Mouse (Mus musculus) thymus, postnatal 0 days (tissue): ENCODE measurements around the gene Sdhaf1. TPM values are rescaled to one million over a fixed set of nuclear protein-coding genes. Genes with fewer than 3 reads are reported as not detected.
A peak's percentile ranks its signal among the peaks of the same experiment; 100 is the strongest.

Experiments
- DNase-seq: peaks from one replicate; pipeline ENCODE4 v3.0.0-alpha.2; 2015; ENCODE audit warnings: low spot score
- polyA plus RNA-seq: library from polyadenylated mRNA; unstranded; fragments of >200 nt; fragmentation: Nextera tagmentation; extraction: Ambion mirVana; gene quantifications from 2 replicates; pipeline ENCODE4 v1.2.1, GENCODE M21; 2015

Gene Sdhaf1
- polyA plus RNA-seq, 1 experiment from 2014 or later: 22.7 TPM

DNA sequence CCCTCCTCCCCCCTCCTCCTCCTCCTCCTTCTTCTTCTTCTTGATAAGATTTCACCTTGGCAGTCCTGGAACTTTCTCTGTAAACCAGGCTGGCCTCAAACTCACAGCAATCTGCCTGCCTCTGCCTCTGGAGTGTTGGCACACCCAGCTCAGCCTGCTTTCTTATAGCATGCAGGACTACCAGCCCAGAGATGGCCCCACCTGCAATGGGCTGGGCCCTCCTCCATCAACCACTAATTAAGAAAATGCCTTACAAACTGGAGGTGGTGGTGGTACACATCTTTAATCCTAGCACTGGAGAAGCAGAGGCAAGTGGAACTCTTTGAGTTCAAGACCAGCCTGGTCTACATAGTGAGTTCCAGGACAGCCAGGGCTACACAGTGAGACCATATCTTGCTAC lies 2.7 kb upstream of the Sdhaf1 start:
- no peak for DNase-seq

DNA sequence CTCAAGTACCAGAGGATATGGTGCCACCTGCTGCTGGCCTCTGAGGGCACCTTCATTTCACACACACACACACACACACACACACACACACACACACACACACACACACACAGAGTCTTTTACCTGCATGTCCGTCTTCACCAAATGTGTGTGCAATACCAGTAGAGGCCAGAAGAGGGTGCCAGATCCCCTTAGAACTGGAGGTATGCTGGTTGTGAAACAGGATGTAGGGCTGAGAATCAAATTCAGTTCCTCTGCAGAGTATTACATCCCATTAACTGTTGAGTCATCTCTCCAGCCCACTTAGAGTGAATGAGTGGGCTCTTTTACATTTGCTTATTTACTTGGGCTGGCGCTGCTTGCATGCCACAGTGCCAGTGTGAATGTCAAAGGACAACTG lies 1.7 kb upstream of the Sdhaf1 start:
- DNase-seq: peak; percentile 80

DNA sequence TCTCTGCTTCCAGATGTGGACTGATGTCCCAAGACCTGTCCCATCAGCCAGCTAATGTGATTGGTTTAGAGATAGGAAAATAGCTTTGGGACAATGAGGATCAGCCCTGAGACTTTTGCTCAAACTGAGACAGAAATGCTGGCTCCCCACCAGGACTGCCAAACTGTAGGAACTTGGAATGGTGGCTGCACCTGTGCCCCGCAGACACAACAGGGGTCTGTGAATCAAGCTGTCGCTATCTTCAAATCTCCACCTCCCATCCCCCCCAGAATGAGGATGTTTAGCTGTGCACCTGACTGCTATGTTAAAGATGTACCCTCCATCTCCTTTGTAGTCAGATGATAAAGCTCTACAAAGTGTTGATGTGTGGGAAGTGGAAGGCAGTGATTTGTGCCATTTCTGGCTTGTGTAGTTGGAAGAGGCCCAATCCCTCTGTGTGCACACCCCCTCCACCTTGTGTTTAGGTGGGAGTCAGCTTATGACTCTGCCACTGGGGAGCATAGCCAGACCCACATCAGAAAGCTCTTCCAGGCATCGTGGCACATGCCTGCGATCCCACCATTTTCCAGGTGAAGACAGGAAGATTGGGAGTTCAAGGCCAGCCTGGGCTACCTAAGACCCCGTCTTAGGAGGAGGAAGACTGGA lies 727 bp upstream of the Sdhaf1 start:
- no peak for DNase-seq

DNA sequence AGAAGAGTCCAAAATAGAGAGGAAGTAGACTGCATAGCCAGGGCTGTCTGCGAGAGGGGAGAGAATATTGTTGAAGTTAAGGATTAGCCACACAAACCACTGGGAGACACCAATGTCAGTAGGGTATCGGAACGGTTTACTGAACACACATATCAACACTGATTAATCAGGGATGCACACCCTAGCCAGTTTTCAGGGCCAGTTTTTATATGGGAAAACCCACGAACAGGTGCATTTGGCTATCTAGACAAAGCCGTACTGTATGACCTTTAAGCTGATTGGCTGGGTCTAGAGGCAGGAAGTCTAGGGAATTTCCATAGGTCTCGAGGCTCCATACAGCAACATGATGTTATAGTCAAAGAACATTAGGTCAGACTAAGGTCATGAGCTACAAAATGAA lies 830 bp downstream of the Sdhaf1 start:
- peak; percentile 32 for DNase-seq

DNA sequence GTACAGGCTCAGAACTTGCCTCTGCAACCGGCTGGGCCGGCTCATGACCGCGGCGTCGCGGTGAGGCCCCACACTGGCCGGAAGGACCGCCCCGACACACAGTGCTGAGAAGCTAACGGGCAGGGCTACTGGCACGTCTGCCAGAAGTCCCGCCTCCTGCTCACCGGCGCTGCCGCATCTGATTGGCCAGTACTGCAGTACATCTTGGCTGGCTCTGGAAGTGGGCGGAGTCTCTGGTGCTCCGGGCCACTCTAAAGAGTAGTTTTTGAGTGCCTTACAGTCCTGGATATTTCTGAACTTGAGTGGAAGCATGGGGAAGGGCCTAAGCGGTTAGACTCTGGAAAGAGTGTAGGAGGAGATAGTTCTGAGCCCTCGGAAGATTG lies 1.4 kb downstream of the Sdhaf1 start:
- peak; percentile 95 for DNase-seq

DNA sequence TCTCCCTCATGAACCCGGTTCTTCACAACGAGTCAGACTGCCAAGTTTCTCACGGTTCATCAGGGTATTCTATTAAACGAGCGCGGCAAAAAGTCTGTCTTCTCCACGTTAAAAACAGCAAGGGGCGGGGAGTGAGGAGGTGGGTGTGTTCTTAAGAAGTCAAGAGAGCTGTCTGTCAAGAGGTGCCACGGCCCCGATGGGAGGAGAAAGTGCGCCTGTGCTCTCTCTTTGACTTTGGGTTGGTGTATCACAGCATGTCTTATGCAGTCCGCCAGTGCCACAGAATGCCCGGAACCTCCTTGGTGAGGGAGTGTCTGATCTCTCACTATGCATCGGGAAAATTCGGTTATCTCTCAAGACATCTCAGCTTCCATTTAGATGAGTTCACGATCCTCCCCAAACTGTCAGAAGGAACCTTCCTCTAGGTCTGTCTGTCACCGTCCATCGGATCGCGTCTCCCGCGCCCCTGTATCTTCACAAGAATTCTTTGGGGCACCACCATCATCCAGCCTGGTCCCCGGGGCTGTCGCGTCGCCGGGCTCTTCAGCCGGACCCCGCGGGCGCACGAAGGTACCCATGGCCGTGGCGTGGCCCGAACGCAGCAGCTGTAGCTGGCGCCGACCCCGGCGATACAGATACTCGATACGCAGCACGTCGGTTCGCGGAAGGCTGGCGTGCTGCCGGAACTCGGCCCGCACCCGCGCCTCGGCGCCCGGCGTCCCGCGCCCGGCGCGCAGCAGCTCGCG lies 2.0 kb downstream of the Sdhaf1 start, which contains the start of gene E130208F15Rik:
E130208F15Rik (plus strand) TSS at position 202 of the 746 bp plus-strand sequence.
- DNase-seq: peak; percentile 84

DNA sequence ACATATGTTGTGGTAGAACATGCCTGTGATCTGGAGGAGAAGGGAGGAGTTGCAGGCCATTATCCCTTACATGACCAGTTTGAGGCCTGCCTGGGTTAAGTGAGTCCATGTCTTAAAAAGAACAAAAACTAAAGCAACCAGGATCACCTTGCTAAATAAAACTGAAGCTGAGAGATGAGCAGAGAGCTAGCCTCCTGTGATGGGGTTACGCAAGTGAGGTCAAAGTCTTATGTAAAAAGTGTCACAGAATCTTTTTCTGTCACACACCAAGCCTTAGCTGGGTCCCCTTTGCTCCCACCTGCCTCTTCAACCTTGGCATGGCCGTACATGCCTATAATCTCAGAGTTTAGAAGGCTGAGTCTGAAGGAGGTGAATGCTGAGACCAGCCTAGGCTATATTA lies 2.7 kb downstream of the Sdhaf1 start:
- no peak for DNase-seq

DNA sequence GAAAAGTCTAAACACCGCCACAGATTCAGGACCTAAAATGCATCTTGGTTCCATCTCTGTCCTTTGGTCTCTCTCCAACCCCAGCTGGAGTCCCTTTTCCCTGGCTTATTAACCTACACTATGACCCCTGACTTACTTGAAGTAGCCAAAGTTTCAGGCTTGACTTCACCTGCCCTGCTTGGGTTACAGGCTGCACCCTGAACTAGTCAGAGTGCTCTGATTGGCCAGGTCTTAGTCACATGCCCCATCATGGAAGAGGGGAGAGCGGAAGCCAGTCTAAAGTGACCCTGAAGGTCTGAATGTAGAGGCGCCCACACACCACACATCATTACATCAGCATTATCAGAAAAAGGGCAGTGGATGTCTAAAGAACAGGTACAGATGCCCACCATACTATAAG lies 5.6 kb downstream of the Sdhaf1 start:
- no peak for DNase-seq

DNA sequence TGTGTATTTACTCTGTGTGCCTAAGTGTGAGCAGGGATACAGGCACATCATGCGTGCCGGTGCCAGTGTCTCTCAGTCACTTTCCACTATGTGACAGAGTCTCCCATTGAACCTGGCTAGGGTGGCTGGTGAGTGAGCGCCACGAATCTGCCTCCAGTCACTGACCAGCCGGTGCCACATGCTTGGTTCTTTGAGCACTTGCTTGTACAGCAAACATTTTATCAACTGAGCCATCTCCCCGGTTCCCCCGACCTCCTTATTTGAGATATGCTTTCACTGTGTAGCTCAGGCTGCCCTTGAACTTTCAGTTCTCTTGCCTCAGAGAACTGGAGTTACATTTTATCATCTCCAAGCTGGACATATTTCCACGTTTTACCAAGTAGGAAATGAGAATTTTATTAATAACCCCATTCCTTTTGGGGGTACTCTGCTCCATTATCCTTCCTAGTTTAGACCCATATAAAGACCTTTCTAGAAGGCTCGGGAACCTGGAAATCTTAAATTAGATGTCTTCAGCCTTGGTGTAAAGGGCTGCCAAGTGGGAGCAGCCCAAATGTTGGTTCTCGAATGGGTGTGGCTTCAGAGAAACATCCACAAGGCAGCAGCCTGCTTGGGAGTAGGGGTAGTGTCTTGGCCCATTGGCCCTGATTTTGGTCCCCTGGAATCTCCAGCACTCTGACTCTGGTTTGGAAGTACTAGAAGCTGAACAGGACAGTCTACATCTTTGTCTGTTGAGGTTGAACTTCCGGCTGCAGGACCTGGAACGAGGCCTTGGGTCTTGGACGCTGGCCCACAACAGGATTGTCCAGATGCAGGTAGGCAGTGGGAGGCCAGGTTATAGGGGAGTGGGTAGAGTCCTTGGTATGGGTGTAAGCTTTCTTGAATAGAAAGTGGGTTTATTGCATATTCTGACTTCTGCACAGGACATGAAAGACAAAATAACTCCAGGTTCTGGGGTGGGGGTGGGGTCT lies 7.9 kb downstream of the Sdhaf1 start:
- no peak for DNase-seq

DNA sequence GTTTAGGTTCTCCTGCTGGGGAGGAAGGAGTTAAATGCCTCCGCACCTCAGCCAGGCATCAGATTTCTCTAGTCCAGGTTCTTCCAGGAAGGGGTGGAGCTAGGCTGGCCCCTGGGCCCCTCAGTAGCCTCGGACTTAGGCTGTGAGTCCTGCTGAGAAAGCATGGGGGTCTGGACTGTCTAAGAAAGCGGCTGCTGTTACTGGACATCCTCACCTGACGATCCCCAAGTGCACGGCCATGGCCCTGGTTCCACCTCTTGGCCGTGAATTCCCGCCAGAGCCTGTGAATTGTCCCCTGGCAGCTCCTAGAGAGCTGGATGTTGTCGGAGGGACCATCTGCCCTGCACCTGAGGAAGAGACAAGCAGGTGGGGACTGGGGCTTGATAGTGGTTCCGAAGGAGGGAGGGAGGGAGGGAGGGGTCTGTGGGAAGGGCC lies 9.0 kb downstream of the Sdhaf1 start, which contains the start of gene Syne4:
Syne4 (plus strand) TSS at position 87 of the 435 bp plus-strand sequence.
- no peak for DNase-seq

DNA sequence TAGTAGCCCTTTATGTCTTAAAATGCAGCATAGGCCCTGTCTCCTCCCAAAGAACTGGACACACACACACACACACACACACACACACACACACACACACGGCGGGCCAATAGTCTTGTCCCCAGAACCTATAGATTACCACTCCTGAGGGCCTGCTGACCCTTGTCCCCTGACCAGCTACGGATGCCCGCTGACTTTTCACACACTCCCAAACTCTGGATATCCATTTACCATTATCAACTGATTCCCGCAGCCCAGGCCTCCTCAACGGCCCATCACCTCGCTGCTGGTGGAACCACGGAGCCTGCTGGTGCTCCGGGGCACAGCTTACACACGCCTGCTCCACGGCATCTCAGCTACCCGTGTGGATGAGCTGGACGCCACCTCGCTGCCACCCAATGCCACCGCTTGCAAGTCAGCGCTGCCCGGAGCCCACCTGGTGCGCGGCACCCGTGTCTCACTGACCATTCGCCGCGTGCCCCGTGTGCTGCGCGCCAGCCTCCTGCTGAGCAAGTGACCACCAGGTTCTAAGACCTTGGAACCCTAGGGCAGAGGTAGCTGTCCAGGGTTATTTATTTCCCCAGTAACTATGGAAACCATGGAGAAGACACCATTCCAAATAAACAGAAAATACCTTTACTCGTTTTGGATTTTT lies 9.9 kb downstream of the Sdhaf1 start:
- no peak for DNase-seq

DNA sequence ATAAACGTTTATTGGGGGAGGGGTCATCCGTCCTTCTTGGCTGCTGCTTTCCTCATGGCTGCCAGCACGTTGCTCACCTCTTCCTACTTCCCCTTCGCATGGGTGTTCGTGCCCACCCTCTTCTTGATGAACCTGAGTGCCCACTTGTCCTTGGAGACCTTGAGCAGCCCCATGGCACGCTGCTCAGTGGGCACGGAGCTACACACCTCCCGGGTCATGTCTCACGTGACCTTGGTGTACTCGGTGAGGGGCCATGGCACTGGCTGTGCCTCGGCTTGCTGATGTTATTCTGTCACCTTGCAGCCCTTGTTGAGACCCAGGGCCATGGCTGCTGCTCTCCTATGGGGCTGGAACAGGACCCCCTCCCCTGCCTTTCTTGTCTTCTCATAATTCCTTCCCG lies 13.6 kb downstream of the Sdhaf1 start:
- DNase-seq: no peak

DNA sequence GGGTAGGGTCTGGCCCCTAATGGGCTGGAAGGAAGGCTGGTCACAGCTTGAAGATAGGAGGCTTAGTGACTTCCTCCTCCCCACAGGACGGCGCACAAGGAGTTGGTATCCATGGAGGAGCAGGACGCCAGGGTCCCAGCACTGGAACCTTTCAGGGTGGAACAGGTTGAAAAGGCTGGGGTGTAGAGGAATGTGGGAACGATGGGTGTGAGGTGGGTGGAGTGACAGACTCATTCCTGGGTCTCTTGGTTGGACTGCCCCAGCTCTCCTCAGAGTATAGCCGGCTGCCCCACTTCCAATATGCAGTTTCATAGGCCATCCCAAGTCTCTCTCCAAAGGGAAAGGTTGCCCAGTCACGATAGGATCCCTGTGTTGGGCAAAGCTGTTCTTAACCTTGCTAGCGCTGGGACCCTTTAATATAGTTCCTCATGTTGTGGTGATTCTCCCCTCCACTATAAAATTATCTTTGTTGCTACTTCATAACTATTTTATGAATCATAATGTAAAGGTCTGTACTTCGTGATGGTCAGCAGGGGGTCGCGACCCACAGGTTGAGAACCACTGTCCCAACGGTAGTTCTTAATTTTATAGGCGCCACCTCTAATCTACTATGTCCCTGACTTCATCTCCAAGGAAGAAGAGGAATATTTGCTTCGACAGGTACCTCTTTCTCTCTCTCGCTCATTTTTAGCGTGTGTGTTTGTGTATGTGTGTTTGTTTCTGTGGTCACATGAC lies 14.1 kb downstream of the Sdhaf1 start:
- DNase-seq: no peak

DNA sequence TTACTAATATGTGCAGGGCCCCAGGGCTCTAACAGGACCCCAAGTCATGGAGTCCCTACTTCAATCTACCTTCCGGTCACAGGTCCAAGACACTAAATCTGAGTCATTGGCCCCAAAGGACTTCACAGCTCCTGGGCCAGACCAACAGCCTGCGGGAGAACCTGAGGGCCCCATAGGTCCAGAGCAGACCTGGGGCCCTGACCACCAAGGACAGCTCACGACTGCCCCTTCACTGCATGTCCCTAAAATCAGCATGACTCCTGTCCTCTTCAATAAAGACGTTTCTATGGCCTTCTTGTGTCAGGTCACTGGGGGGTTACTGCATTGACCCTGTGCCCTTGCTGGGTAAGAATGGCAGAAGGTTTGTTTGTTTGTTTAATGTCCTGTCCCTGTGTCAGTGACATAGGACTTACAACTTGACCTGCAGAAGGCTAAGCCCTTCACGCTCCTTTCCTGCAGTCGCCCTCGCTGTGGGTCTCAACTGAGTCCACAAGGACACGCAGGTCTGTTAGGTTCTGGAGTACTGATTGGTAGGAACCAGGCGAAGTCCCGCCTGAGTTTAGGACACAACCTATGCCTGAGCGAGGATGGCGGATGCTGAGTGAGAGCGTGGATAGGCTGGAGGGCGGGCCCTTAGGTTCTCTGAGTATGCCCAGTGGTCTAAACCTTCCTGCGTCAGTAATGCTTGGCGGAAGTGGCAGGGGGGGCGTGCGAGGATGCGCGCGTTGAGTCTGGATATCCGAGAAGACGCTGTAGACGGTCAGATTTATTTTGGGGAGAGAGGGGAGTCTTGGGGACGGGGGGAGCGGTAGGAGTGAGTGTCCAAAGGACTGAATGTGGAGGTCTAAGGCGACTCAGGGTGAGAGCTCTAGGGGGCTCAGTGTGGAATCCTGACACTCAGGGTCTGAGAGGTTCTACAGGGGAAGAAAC lies 15.4 kb downstream of the Sdhaf1 start, which contains the start of gene Alkbh6:
Alkbh6 (plus strand) TSS at position 642 of the 930 bp plus-strand sequence.
- peak; percentile 95 for DNase-seq

DNA sequence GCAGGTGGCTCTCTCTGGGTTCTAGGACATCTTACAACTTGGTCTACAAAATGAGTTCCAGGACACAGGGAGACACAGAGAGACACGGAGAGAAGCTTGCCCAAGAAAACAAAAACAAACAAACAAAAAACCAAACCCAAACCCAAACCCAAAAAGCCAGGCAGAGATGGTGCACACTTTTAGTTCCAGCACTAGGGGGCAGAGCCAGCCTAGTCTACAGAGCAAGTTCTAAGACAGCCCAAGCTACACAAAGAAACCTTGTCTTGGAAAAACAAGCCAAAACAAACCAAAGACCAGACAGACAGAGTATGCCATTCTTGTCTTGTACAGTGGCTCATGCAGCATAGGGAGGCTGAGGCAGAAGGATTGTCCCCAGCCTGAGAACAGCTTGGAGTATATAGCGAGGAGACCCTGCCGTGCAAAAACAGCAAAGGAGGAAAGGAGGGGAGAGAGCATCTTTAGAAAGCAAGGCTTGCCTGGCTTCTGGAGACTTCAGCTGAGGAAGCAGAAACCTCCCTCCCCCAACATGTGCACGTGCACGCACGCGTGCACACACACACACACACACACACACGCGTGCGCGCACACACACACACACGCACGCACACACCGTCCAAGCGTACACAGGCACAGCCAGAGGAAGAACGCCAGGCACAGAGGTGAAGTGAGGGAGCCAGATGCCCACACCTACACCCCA lies 17.5 kb downstream of the Sdhaf1 start:
- no peak for DNase-seq

DNA sequence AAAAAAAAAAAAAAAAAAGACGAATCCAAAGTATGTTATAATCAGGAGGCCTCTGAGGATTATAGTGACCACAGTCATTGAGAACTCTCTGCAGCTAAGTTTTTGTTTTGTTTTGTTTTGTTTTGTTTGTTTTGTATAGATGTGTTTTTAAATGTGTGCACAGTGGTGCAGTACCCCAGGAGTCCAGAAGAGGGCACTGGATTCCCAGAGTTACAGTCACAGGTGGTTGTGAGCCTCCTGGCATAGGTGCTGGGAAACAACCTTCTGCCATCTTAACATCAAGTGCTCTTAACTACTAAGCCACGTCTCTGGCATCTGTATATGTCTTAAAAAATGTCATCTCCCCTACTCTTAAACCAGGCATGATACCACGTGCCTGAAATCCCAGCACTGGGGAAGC lies 22.8 kb downstream of the Sdhaf1 start:
- peak; percentile 53 for DNase-seq

DNA sequence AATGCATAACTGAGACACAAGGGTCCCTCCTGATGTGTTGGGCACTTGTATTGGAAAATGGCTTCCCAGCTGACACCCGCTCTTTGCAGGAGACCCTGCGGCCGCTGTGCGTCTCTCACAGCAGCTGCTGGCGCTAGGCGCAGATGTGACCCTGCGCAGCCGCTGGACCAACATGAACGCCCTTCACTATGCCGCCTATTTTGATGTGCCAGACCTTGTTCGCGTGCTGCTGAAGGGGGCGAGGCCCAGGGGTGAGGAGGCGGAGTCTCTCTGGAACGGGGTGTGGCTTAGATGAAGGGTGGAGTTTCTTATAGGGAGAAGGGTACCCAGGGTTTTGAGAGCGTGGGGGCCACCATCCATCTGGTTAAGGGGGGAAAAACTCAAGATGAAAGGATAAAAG lies 26.4 kb downstream of the Sdhaf1 start:
- no peak for DNase-seq

DNA sequence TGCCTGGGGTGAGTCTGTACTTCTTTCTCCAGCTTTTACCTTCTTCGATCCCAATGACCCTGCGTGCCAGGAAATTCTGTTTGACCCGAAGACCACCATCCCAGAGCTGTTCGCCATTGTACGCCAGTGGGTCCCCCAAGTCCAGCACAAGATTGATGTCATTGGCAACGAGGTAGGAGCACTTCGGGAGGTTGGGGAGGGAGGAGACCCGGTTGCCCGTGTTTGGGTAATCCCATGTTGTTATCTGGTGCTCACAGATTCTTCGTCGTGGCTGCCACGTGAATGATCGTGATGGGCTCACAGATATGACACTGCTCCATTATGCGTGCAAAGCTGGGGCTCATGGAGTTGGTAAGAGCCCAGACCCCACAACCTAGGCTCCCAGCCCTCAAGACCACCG lies 26.9 kb downstream of the Sdhaf1 start:
- no peak for DNase-seq

DNA sequence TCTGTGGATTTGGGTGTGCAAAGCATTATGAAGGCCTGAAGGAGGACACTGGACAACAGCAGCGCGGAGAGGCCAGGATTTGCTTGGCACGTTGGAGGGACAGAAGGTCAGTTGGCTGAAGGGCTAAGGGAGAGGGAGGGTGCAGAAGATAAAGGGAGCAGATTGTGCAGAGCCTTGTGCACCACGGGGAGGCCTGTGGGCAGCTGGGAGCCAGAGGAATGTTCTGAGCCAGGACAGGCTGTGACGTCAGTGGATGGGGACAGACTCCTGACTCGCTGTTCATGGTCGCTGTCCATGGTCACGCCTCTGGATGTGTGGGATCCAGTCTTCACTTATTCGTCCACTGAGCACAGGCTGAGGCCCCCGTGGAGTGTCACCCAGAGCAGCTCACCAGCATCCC lies 28.6 kb downstream of the Sdhaf1 start:
- no peak for DNase-seq
